Mouse (Mus musculus): ENCODE data around the gene Commd7. TPM values are rescaled to one million over a fixed set of nuclear protein-coding genes. Genes with fewer than 3 reads are reported as not detected.

Commd7 gene
- total and polyA plus RNA-seq, 2 experiments from 2014 or later = 24.7 to 103 TPM

DNA sequence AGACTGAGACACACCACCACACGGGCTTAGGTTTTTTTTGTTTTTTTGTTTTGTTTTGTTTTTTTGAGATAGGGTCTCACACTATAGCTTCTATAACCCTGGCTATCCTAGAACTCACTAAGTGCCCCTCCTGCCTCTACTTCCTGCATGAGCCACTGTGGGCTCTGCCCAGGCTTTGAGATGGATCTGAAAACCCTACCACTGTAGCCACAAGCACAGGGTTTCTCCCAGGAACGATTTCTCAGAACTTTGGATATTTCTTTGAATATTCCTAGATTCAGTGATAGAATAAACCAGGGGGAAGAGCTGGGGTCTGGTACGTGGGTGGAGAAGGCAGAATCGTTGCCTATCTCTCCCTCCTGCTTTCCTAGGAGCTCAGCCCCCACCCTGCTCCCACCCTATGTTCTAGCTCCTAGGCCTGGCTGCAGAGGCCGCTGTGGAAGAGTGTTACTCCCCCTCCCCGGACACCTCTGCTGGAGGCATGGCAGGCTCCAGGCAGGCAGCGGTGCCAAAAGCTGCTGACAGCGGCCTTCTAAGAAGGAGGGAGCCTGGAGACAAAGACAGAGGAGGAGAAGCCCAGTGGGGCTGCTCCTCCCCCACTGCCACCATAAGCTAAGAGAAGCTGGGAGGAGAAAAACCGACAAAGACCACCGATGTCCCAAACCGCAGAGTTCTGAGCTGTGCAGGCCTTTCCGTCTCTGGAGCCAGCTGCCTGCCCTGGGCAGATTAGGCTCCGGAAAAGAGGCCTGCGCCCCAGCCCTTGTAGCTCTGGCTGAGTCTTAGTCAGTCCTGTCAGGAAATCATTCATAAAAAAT, 21.9 kb downstream of the Commd7 start:
- TF ChIP-seq CTCF (IDR thresholded peaks at IDR 0.05) = peak; percentile 20
- H3K9ac ChIP-seq (replicated peaks; ENCODE audit: low read length, poor library complexity, severe bottlenecking) = 0 out of 2 replicates have a peak overlapping the region, but pooled peaks have one; percentile 24
- WGBS = 13% methylated on average over 14 of the region's 14 CpGs

DNA sequence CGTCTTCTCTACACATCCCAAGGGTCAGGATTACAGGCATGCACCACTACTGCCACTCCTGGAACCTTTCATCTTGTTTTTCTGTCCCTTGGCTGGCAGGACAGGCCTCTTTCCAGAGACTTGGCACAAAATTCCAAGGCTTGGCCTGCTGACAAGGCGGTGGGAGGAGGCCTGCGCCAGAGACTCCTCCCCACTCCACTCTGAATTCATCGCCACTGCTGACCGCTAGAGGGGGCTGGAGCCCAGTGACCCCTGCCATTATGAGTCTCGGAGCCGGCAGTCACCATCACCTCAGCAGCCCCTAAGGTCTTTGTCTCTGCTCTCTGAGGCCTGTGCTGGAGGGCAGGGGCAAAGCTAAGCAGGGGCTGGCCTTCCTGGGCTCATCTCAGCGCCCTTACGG, 23.0 kb downstream of the Commd7 start:
- Histone ChIP-seq H3K4me1 (ENCODE audit: insufficient read depth, low read length) (0 out of 2 replicates have a peak, but pooled peaks cover 7% of the 10 kb centered on the region), H3K9me3 (ENCODE audit: low read length) (no peaks in the 10 kb centered on the region), H3K4me2 (ENCODE audit: low read depth, low read length, poor library complexity, severe bottlenecking) (no peak overlapping the region), H3K27ac (ENCODE audit: low read depth, low read length) (no peak overlapping the region), H3K27me3 (ENCODE audit: insufficient read depth, low read length) (no peaks in the 10 kb centered on the region), H3K36me3 (ENCODE audit: insufficient read depth, low read length) (no peaks in the 10 kb centered on the region), H3K4me3 (ENCODE audit: low read depth, low read length) (no peak overlapping the region), H3K9ac (replicated peaks; ENCODE audit: low read length, poor library complexity, severe bottlenecking) (no peak overlapping the region)
- peak; percentile 92 for DNase-seq (ENCODE audit: low spot score)
- ATAC-seq (ENCODE audit: low FRiP score) = peak; percentile 42; the same call in 1 of the 2 replicates
- WGBS = 14% methylated on average over 9 of the region's 9 CpGs
- TF ChIP-seq CTCF (IDR thresholded peaks at IDR 0.05) = peak; percentile 85

More for the DNA sequence above, 21.9 kb downstream of the Commd7 start:
- Histone ChIP-seq H3K36me3 (ENCODE audit: insufficient read depth, low read length) (0 out of 2 replicates have a peak, but pooled peaks cover 3% of the 10 kb centered on the region), H3K4me1 (ENCODE audit: insufficient read depth, low read length) (0 out of 2 replicates have a peak, but pooled peaks cover 7% of the 10 kb centered on the region), H3K4me2 (ENCODE audit: low read depth, low read length, poor library complexity, severe bottlenecking) (no peak overlapping the region), H3K4me3 (ENCODE audit: low read depth, low read length) (no peak overlapping the region), H3K27me3 (ENCODE audit: insufficient read depth, low read length) (no peaks in the 10 kb centered on the region), H3K27ac (ENCODE audit: low read depth, low read length) (peak overlapping the region; percentile 70), H3K9me3 (ENCODE audit: low read length) (no peaks in the 10 kb centered on the region)
- peak; percentile 61; the same call in 1 of the 2 replicates for ATAC-seq (ENCODE audit: low FRiP score)
- peak; percentile 75 for DNase-seq (ENCODE audit: low spot score)

DNA sequence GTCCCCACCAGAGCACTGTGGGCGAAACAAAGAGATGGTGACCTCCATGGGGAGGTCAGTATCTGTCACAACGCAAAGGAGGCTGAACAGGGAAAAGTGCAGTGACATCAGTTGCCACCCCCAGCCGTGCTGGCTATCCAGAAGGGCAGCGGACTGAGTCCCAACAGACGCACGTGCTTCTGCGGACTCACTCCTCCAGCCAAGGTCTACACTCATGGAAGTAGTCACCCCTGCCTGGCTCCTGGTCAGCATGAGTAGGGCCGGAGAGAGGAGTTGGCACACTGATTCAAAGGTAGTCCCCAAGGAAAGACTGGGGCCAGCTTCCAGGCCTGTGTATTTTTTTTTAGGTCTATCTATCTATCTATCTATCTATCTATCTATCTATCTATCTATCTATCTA, 23.5 kb downstream of the Commd7 start:
- TF ChIP-seq CTCF (IDR thresholded peaks at IDR 0.05) = no peak
- DNase-seq (ENCODE audit: low spot score) (no peak), ATAC-seq (ENCODE audit: low FRiP score) (no peak)
- Histone ChIP-seq H3K9me3 (ENCODE audit: low read length) (no peaks in the 10 kb centered on the region), H3K36me3 (ENCODE audit: insufficient read depth, low read length) (no peaks in the 10 kb centered on the region), H3K27me3 (ENCODE audit: insufficient read depth, low read length) (no peaks in the 10 kb centered on the region), H3K4me2 (ENCODE audit: low read depth, low read length, poor library complexity, severe bottlenecking) (no peak overlapping the region), H3K4me3 (ENCODE audit: low read depth, low read length) (no peak overlapping the region), H3K27ac (ENCODE audit: low read depth, low read length) (no peak overlapping the region), H3K9ac (replicated peaks; ENCODE audit: low read length, poor library complexity, severe bottlenecking) (no peak overlapping the region), H3K4me1 (ENCODE audit: insufficient read depth, low read length) (0 out of 2 replicates have a peak, but pooled peaks cover 7% of the 10 kb centered on the region)
- WGBS = 60% methylated on average over 8 of the region's 8 CpGs

DNA sequence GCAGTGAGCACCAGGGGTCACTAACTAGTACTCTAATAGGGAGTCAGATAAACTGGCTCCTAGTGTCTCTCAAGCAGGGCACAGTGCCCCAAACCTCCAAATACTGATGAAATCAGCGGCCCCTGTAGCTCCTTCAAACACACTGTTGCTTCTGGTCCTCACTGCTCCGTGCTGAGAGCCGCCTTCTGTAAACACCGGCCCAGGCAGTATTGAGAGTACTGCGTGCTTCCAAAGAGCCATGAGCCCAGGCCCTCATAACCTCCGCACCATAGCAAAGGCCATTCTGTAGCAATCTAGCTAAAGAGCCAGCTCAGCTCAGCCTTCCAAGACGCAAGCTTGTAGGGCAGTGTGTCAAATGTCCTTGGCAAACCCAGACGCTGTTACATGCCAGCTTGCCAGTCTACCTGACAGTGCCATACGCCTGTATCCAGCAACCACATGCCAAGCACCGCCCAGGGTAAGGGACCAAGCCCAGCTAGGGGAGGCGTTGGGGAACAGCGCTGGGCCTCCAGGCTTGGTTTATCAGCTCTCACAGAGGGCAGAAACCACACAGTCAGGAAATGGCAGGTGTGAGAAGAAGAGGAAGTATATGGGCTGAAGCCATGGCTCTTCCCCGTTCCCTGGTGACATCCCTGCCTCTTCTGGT, 24.6 kb downstream of the Commd7 start:
- ATAC-seq (ENCODE audit: low FRiP score) (no peak), DNase-seq (ENCODE audit: low spot score) (peak; percentile 72)
- no peak overlapping the region for H3K4me3 ChIP-seq (ENCODE audit: low read depth, low read length)
- no peaks in the 10 kb centered on the region for H3K27me3 ChIP-seq (ENCODE audit: insufficient read depth, low read length)
- 76% methylated on average over 13 of the region's 13 CpGs for WGBS
- no peaks in the 10 kb centered on the region for H3K9me3 ChIP-seq (ENCODE audit: low read length)
- no peak overlapping the region for H3K27ac ChIP-seq (ENCODE audit: low read depth, low read length)
- H3K4me2 ChIP-seq (ENCODE audit: low read depth, low read length, poor library complexity, severe bottlenecking) = no peak overlapping the region
- H3K36me3 ChIP-seq (ENCODE audit: insufficient read depth, low read length) = no peaks in the 10 kb centered on the region
- 0 out of 2 replicates have a peak, but pooled peaks cover 7% of the 10 kb centered on the region for H3K4me1 ChIP-seq (ENCODE audit: insufficient read depth, low read length)
- no peak overlapping the region for H3K9ac ChIP-seq (replicated peaks; ENCODE audit: low read length, poor library complexity, severe bottlenecking)
- no peak for TF ChIP-seq CTCF (IDR thresholded peaks at IDR 0.05)

DNA sequence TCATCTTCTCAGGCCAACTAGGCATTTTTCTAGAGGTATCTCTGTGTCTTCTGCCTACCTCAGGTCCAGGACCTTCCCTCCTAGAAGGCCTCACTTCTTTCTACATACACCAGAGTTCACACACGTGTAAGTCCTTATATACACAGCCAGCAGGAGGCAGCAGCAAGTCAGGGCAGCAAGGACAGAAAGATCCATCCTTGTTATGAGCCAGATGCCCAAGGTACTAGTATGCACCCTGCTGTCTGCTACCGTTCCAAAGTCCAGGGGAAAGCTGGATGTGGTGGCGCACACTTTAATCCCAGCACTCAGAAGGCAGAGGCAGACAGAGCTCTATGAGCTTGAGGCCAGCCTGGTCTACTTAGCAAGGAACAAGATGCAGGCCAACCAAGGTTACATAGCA, 26.2 kb downstream of the Commd7 start:
- Histone ChIP-seq H3K9ac (replicated peaks; ENCODE audit: low read length, poor library complexity, severe bottlenecking) (no peak overlapping the region), H3K27me3 (ENCODE audit: insufficient read depth, low read length) (no peaks in the 10 kb centered on the region), H3K4me2 (ENCODE audit: low read depth, low read length, poor library complexity, severe bottlenecking) (no peak overlapping the region), H3K27ac (ENCODE audit: low read depth, low read length) (no peak overlapping the region), H3K9me3 (ENCODE audit: low read length) (no peaks in the 10 kb centered on the region), H3K4me3 (ENCODE audit: low read depth, low read length) (no peak overlapping the region), H3K4me1 (ENCODE audit: insufficient read depth, low read length) (0 out of 2 replicates have a peak, but pooled peaks cover 7% of the 10 kb centered on the region), H3K36me3 (ENCODE audit: insufficient read depth, low read length) (no peaks in the 10 kb centered on the region)
- no peak for DNase-seq (ENCODE audit: low spot score)
- ATAC-seq (ENCODE audit: low FRiP score) = no peak
- peak; percentile 28; the same call in 1 of the 2 replicates for TF ChIP-seq CTCF (IDR thresholded peaks at IDR 0.05)
- WGBS = 85% methylated on average over 3 of the region's 3 CpGs

DNA sequence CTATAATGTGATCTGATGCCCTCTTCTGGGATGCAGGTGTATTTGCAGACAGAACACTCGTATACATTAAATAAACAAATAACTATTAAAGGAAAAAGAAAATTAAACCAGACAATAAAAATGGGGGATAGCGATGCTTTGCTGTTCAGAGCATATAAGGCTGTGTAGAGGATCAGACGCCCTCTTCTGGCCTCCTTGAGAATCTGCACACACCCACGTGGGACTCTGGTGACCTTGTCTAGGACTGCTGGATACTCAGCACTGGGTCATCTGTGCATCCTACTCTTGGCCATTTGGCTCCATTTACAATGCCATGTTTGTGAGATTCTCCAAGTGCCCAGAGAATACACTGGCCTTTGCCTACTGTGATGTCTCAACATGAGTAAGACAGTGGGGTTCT, 28.9 kb downstream of the Commd7 start:
- no peak for DNase-seq (ENCODE audit: low spot score)
- no peak overlapping the region for H3K4me2 ChIP-seq (ENCODE audit: low read depth, low read length, poor library complexity, severe bottlenecking)
- peak; percentile 54 for TF ChIP-seq CTCF (IDR thresholded peaks at IDR 0.05)
- no peaks in the 10 kb centered on the region for H3K27me3 ChIP-seq (ENCODE audit: insufficient read depth, low read length)
- ATAC-seq (ENCODE audit: low FRiP score) = no peak
- H3K27ac ChIP-seq (ENCODE audit: low read depth, low read length) = no peak overlapping the region
- no peaks in the 10 kb centered on the region for H3K9me3 ChIP-seq (ENCODE audit: low read length)
- WGBS = 30% methylated on average over 4 of the region's 4 CpGs
- peaks cover 4% of the 10 kb centered on the region for H3K4me1 ChIP-seq (ENCODE audit: insufficient read depth, low read length)
- no peak overlapping the region for H3K4me3 ChIP-seq (ENCODE audit: low read depth, low read length)
- H3K36me3 ChIP-seq (ENCODE audit: insufficient read depth, low read length) = no peaks in the 10 kb centered on the region
- no peak overlapping the region for H3K9ac ChIP-seq (replicated peaks; ENCODE audit: low read length, poor library complexity, severe bottlenecking)
